Mouse (Mus musculus) bone marrow, adult 2 months (tissue): Measurements from ENCODE around the gene Car3.

ENCODE experiments used
- CTCF ChIP-seq: fragments of 200-500 bp; IDR thresholded peaks from 2 replicates; pipeline ENCODE4 v1.5.1; 2011; ENCODE audit warnings: low read length, control low read depth; ENCODE audit not compliant: control insufficient read depth, insufficient read depth
- POLR2A ChIP-seq: fragments of 200-500 bp; IDR thresholded peaks from 2 replicates; pipeline ENCODE4 v1.6.1; 2011; ENCODE audit warnings: low read depth, mild to moderate bottlenecking, control low read depth, low read length, borderline replicate concordance; ENCODE audit not compliant: control insufficient read depth

- TF ChIP-seq CTCF (no peak), POLR2A (no peak)
Observed at GRCm38 (mm10) chr3:14880277-14880676, 17.0 kb downstream of the Car3 start.
